Mouse (Mus musculus) CH12.LX (cell line): ENCODE measurements around the gene Sptb. TPM values are rescaled to one million over a fixed set of nuclear protein-coding genes. Genes with fewer than 3 reads are reported as not detected.

ENCODE experiments used
- DNase-seq: peaks from one replicate; pipeline ENCODE4 v3.0.0-alpha.2; 2013; ENCODE audit errors: extremely low read depth
- H3K27ac ChIP-seq: 2 replicates; pipeline ENCODE4 v1.5.1; 2012; ENCODE audit warnings: low read depth, mild to moderate bottlenecking, control low read depth, moderate library complexity; ENCODE audit not compliant: insufficient read depth
- H3K27me3 ChIP-seq: replicated peaks from 2 replicates; pipeline ENCODE3; 2012; ENCODE audit warnings: inconsistent platforms
- H3K36me3 ChIP-seq, 2 experiments: replicated peaks in 1 of 2; 2 replicates each; pipeline versions ENCODE3 to v1.6.1; 2012; ENCODE audit warnings: inconsistent platforms in 1 of 2, low read length in 1 of 2, mild to moderate bottlenecking in 1 of 2, mixed read lengths in 1 of 2, moderate library complexity in 1 of 2; ENCODE audit not compliant: control insufficient read depth in 1 of 2, insufficient read depth in 1 of 2
- H3K4me1 ChIP-seq, 2 experiments: 2 replicates each; pipeline ENCODE4 v1.6.1; 2012; ENCODE audit warnings: inconsistent platforms in 1 of 2, moderate library complexity in 1 of 2; ENCODE audit not compliant: insufficient read depth in 2 of 2, control insufficient read depth in 1 of 2
- H3K4me2 ChIP-seq: 2 replicates; pipeline ENCODE4 v1.6.1; 2012; ENCODE audit warnings: low read depth, mild to moderate bottlenecking, control low read depth; ENCODE audit not compliant: poor library complexity, insufficient read depth, severe bottlenecking
- H3K4me3 ChIP-seq, 3 experiments: fragments of 150-350 bp in 1 of 3; sonication (generic) in 1 of 3; replicated peaks in 1 of 3; 2 replicates each; pipeline versions ENCODE3 to v1.5.1; 2011 to 2012; ENCODE audit warnings: low read depth in 2 of 3, low read length in 2 of 3, mild to moderate bottlenecking in 2 of 3, moderate library complexity in 2 of 3, control low read depth in 1 of 3, improper control_type of control experiment in 1 of 3, inconsistent platforms in 1 of 3, mixed read lengths in 1 of 3; ENCODE audit not compliant: poor library complexity in 1 of 3
- H3K79me2 ChIP-seq: replicated peaks from 2 replicates; pipeline ENCODE4 v1.6.1; 2012; ENCODE audit warnings: mild to moderate bottlenecking, moderate library complexity; ENCODE audit not compliant: control insufficient read depth, poor library complexity, insufficient read depth, severe bottlenecking; ENCODE audit errors: extremely low read depth
- H3K9ac ChIP-seq: 2 replicates; pipeline ENCODE4 v1.6.1; 2012; ENCODE audit warnings: low read depth, mild to moderate bottlenecking, control low read depth, moderate library complexity; ENCODE audit not compliant: insufficient read depth
- H3K9me3 ChIP-seq: replicated peaks from 2 replicates; pipeline ENCODE3; 2012; ENCODE audit warnings: low read length, inconsistent platforms, mixed read lengths
- BHLHE40 ChIP-seq: IDR thresholded peaks from 2 replicates; pipeline ENCODE4 v1.6.1; 2011; ENCODE audit warnings: mild to moderate bottlenecking, low read depth, low read length, improper control_type of control experiment
- CHD2 ChIP-seq: IDR thresholded peaks from 2 replicates; pipeline ENCODE4 v1.6.1; 2011; ENCODE audit warnings: low read length, improper control_type of control experiment
- CTCF ChIP-seq, 2 experiments: IDR thresholded peaks in 1 of 2; conservative IDR thresholded peaks in 1 of 2; 2 replicates each; pipeline ENCODE4 v1.5.1; 2011 to 2012; ENCODE audit warnings: low read depth in 2 of 2, low read length in 2 of 2, improper control_type of control experiment in 1 of 2, inconsistent platforms in 1 of 2, mild to moderate bottlenecking in 1 of 2, moderate library complexity in 1 of 2
- ELF1 ChIP-seq: IDR thresholded peaks from 2 replicates; pipeline ENCODE4 v1.6.1; 2014; ENCODE audit warnings: low read depth, mild to moderate bottlenecking, inconsistent platforms, low read length, improper control_type of control experiment
- EP300 ChIP-seq: IDR thresholded peaks from 2 replicates; pipeline ENCODE4 v1.6.1; 2011; ENCODE audit warnings: low read length, improper control_type of control experiment
- GABPA ChIP-seq: IDR thresholded peaks from 2 replicates; pipeline ENCODE4 v1.6.1; 2012; ENCODE audit warnings: low read depth, low read length, improper control_type of control experiment, inconsistent platforms; ENCODE audit not compliant: insufficient replicate concordance
- HCFC1 ChIP-seq: IDR thresholded peaks from 2 replicates; pipeline ENCODE4 v1.6.1; 2012; ENCODE audit warnings: low read depth, mild to moderate bottlenecking, inconsistent platforms, low read length, improper control_type of control experiment
- MAFK ChIP-seq: IDR thresholded peaks from 2 replicates; pipeline ENCODE4 v1.6.1; 2011; ENCODE audit warnings: low read length, improper control_type of control experiment; ENCODE audit not compliant: insufficient replicate concordance
- MAX ChIP-seq: IDR thresholded peaks from 2 replicates; pipeline ENCODE4 v1.6.1; 2011; ENCODE audit warnings: low read length, improper control_type of control experiment
- MEF2A ChIP-seq: IDR thresholded peaks from 2 replicates; pipeline ENCODE4 v1.6.1; 2014; ENCODE audit warnings: low read depth, mild to moderate bottlenecking, inconsistent platforms, low read length, improper control_type of control experiment, borderline replicate concordance
- MYC ChIP-seq: IDR thresholded peaks from 2 replicates; pipeline ENCODE4 v1.6.1; 2011; ENCODE audit warnings: low read depth, mild to moderate bottlenecking, improper control_type of control experiment, low read length
- NRF1 ChIP-seq: IDR thresholded peaks from 2 replicates; pipeline ENCODE4 v1.6.1; 2014; ENCODE audit warnings: low read depth, mild to moderate bottlenecking, inconsistent platforms, low read length, improper control_type of control experiment, moderate library complexity
- PAX5 ChIP-seq: IDR thresholded peaks from 2 replicates; pipeline ENCODE4 v1.6.1; 2012; ENCODE audit warnings: low read length, inconsistent platforms, mixed read lengths
- POLR2A ChIP-seq: IDR thresholded peaks from 2 replicates; pipeline ENCODE4 v1.6.1; 2011; ENCODE audit warnings: low read depth, mild to moderate bottlenecking, improper control_type of control experiment, low read length
- RCOR1 ChIP-seq: conservative IDR thresholded peaks from 2 replicates; pipeline ENCODE4 v1.6.1; 2012; ENCODE audit warnings: low read depth, mild to moderate bottlenecking, inconsistent platforms, low read length, improper control_type of control experiment
- SIN3A ChIP-seq: IDR thresholded peaks from 2 replicates; pipeline ENCODE4 v1.6.1; 2012; ENCODE audit warnings: low read length, improper control_type of control experiment, inconsistent platforms
- UBTF ChIP-seq: IDR thresholded peaks from 2 replicates; pipeline ENCODE4 v1.6.1; 2012; ENCODE audit warnings: low read depth, mild to moderate bottlenecking, inconsistent platforms, low read length, improper control_type of control experiment, moderate library complexity
- USF1 ChIP-seq: IDR thresholded peaks from 2 replicates; pipeline ENCODE4 v1.6.1; 2014; ENCODE audit warnings: low read depth, mild to moderate bottlenecking, inconsistent platforms, low read length, improper control_type of control experiment
- USF2 ChIP-seq: conservative IDR thresholded peaks from 2 replicates; pipeline ENCODE4 v1.6.1; 2011; ENCODE audit warnings: low read depth, low read length, improper control_type of control experiment
- ZC3H11A ChIP-seq: IDR thresholded peaks from 2 replicates; pipeline ENCODE4 v1.6.1; 2012; ENCODE audit warnings: low read depth, mild to moderate bottlenecking, inconsistent platforms, low read length, improper control_type of control experiment
- ZKSCAN1 ChIP-seq: IDR thresholded peaks from 2 replicates; pipeline ENCODE4 v1.6.1; 2012; ENCODE audit warnings: low read depth, inconsistent platforms, low read length, improper control_type of control experiment, borderline replicate concordance
- dilution Hi-C: fragments of 300-500 bp; cut with MboI; formaldehyde crosslinking; loops from 2 replicates; pipeline ENCODE4 v1.14.3; 2020; ENCODE audit warnings: low sequenced_read_pairs; ENCODE audit not compliant: extremely low pct_unique_long_range_greater_than_20kb, extremely low pct_ligation_motif_present
- in situ Hi-C: fragments of 300-500 bp; cut with MboI; formaldehyde crosslinking; loops from 3 replicates; pipeline ENCODE4 v1.14.3; 2019; ENCODE audit warnings: low sequenced_read_pairs, low pct_ligation_motif_present, low pct_unique_long_range_greater_than_20kb, mixed read lengths
- polyA plus RNA-seq: library from polyadenylated mRNA; unstranded; fragments of >175 nt; gene quantifications from 2 replicates; pipeline ENCODE4 v1.2.1, GENCODE M21; 2012; ENCODE audit warnings: low read depth; ENCODE audit not compliant: insufficient read length
- total RNA-seq, 2 experiments: library from RNA; depleted of rRNA; stranded (reverse); fragments of 300-350 nt in 1 of 2; fragments of >200 nt in 1 of 2; gene quantifications; 2 replicates each; pipeline ENCODE4 v1.2.3; 2012 to 2014

The Sptb gene
- total and polyA plus RNA-seq, 3 experiments, result 0.03 to 0.04 (median 0.04) TPM

DNA sequence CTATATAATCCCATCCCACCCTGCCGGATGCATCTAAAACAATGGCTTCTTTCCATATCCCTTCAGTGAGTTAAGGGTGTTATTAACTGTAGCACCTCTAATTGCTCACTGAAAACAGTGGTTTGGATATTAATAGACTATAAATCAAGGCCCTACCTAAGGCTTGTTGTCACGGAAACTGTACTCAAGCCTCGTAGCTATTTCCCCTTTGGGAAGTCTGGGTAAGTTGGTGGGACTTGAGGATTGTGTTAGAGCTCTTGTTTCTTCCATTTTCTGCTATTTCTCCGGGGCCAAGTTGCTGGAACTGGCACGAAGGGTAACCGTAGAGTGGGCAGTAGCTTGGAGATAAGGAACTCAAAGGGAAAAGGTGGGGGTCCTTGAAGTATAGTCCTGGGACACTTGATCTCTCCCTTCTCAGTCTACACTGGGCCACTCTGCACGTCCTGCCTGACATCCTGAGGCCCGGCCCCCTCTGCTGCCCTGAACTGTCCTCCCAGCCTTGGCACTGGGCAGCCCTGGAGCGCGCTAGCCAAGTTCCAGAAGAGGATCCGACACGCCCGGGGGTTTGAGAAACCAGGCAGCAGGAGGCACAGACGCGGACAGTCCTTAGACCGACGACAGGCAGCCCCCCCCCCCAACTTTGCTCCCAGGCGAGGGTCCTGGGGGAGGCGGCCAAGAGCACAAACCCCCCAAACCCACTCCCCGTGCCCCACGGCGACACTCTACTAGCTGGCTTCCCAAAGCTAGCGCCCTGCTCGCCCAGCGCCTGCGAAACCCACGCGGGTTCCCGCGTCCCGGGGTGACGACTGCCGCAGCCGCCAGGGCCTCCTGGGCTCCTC lies 1.2 kb downstream of the Sptb start:
- in situ Hi-C loops (loop anchor here (25.0 kb wide), 1 partner anchor 222 kb away; no protein-coding TSS in a partner anchor), dilution Hi-C loops (no loop called here)
- no peak overlapping the region for H3K9ac ChIP-seq
- peaks cover 0 to 3% of the 10 kb centered on the region in 2 experiments; a peak in 1 of 4 replicates for H3K4me1 ChIP-seq
- no peaks in the 10 kb centered on the region for H3K79me2 ChIP-seq
- no peaks in the 10 kb centered on the region for H3K36me3 ChIP-seq
- H3K9me3 ChIP-seq, result no peaks in the 10 kb centered on the region
- no peak for TF ChIP-seq MYC
- no peak for TF ChIP-seq BHLHE40
- TF ChIP-seq USF2, result no peak
- no peak for TF ChIP-seq MAFK
- TF ChIP-seq NRF1, result no peak
- TF ChIP-seq ELF1, result no peak
- no peak for TF ChIP-seq UBTF
- no peak for TF ChIP-seq CHD2
- TF ChIP-seq PAX5, result no peak
- TF ChIP-seq MEF2A, result no peak
- no peak for TF ChIP-seq USF1
- no peak for TF ChIP-seq HCFC1
- TF ChIP-seq RCOR1, result no peak
- TF ChIP-seq CTCF (conservative IDR thresholded peaks at IDR 0.05 in 1 of 2, IDR thresholded peaks at IDR 0.05 in 1 of 2; ENCODE audit: low read depth in 2 of 2, low read length in 2 of 2), result no peak
- peaks cover 77% of the 10 kb centered on the region for H3K27me3 ChIP-seq
- peak overlapping the region; percentile 82 for H3K4me2 ChIP-seq
- DNase-seq, result no peak
- no peak overlapping the region for H3K27ac ChIP-seq
- peak overlapping the region in 2 of 3 experiments; percentile 54 to 58 for H3K4me3 ChIP-seq

DNA sequence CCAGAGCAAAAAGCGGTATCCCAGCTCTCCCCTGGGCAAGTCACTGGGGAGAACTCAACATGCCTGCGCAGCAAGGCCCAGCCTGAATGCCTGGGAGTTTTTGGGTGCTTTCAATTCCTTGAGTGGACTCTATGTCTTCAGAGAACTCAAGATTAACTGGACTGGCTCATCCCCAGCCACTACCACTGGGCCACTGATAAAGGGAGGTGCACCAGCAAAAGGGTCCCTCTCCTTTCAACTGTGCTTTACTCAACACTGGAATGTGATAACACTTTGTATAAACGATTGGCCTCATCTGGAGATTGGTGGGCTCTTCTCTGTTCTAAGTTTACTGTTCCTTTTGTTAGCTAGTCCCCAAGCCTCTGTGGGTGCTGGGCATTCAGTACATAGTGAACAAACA lies 2.2 kb downstream of the Sptb start:
- H3K79me2 ChIP-seq, result no peaks in the 10 kb centered on the region
- H3K27ac ChIP-seq, result no peak overlapping the region
- no peak overlapping the region for H3K4me3 ChIP-seq

More for the DNA sequence above, 2.2 kb downstream of the Sptb start:
- no peak overlapping the region for H3K9ac ChIP-seq
- H3K27me3 ChIP-seq, result peaks cover 77% of the 10 kb centered on the region
- H3K9me3 ChIP-seq, result no peaks in the 10 kb centered on the region
- no peak overlapping the region for H3K4me2 ChIP-seq
- H3K4me1 ChIP-seq, result peaks cover 0 to 3% of the 10 kb centered on the region in 2 experiments; a peak in 1 of 4 replicates
- DNase-seq, result no peak
- dilution Hi-C loops (no loop called here), in situ Hi-C loops (loop anchor here (25.0 kb wide), 1 partner anchor 221 kb away; no protein-coding TSS in a partner anchor)
- TF ChIP-seq USF1 (no peak), GABPA (no peak), ZC3H11A (no peak), POLR2A (no peak), HCFC1 (no peak), ZKSCAN1 (no peak), UBTF (no peak), EP300 (no peak), USF2 (no peak), MAX (no peak), SIN3A (no peak), MEF2A (no peak), NRF1 (no peak), PAX5 (no peak), MYC (no peak)
- H3K36me3 ChIP-seq, result no peaks in the 10 kb centered on the region
